Mouse (Mus musculus): Measurements from ENCODE around the gene Sult2b1. TPM values are rescaled to one million over a fixed set of nuclear protein-coding genes. Genes with fewer than 3 reads are reported as not detected.
A peak's percentile ranks its signal among the peaks of the same experiment; 100 is the strongest.

Gene Sult2b1
- total and polyA plus RNA-seq, 3 experiments, result 0.17 to 0.29 TPM; not detected in 1

- in situ Hi-C loops (cut with MboI; ENCODE audit: low pct_ligation_motif_present, low pct_unique_long_range_greater_than_20kb, low sequenced_read_pairs), result loop anchor here (5.0 to 10.0 kb wide), 3 partner anchors 44 to 216 kb away; partner anchors contain the start of genes Bax and Mamstr
- H3K9ac ChIP-seq (ENCODE audit: insufficient read depth, low read depth), result no peak overlapping the region
- H3K4me2 ChIP-seq (ENCODE audit: insufficient read depth, low read depth, poor library complexity, severe bottlenecking), result no peak overlapping the region
- peak overlapping the region; percentile 81 for H3K27ac ChIP-seq (ENCODE audit: insufficient read depth, low read depth)
- dilution Hi-C loops (cut with MboI; ENCODE audit: extremely low pct_ligation_motif_present, extremely low pct_unique_long_range_greater_than_20kb, low sequenced_read_pairs), result no loop called here
- H3K4me1 ChIP-seq (ENCODE audit: control insufficient read depth in 1 of 2, insufficient read depth in 2 of 2), result peaks cover 34 to 68% of the 10 kb centered on the region in 2 experiments
- no peak for TF ChIP-seq USF2 (conservative IDR thresholded peaks at IDR 0.05; ENCODE audit: low read depth, low read length)
- peak; percentile 58 for TF ChIP-seq ELF1 (IDR thresholded peaks at IDR 0.05; ENCODE audit: low read depth, low read length)
- TF ChIP-seq CTCF (conservative IDR thresholded peaks at IDR 0.05 in 1 of 2, IDR thresholded peaks at IDR 0.05 in 1 of 2; ENCODE audit: low read depth in 2 of 2, low read length in 2 of 2), result no peak
- TF ChIP-seq TBP (conservative IDR thresholded peaks at IDR 0.05; ENCODE audit: low read depth, low read length), result 0 out of 2 replicates have a peak, but pooled peaks have one; percentile 15
- peak; percentile 61 for TF ChIP-seq TCF12 (IDR thresholded peaks at IDR 0.05; ENCODE audit: low read depth, low read length)
- peak; percentile 65; the same call in 1 of the 2 replicates for TF ChIP-seq MEF2A (IDR thresholded peaks at IDR 0.05; ENCODE audit: borderline replicate concordance, low read depth, low read length)
- TF ChIP-seq USF1 (IDR thresholded peaks at IDR 0.05; ENCODE audit: low read depth, low read length), result no peak
- no peak for TF ChIP-seq UBTF (IDR thresholded peaks at IDR 0.05; ENCODE audit: low read depth, low read length)
- TF ChIP-seq IRF4 (IDR thresholded peaks at IDR 0.05; ENCODE audit: low read depth, low read length), result peak; percentile 30; the same call in 1 of the 2 replicates
- TF ChIP-seq POLR2A (IDR thresholded peaks at IDR 0.05; ENCODE audit: low read depth, low read length), result no peak
- TF ChIP-seq SIN3A (IDR thresholded peaks at IDR 0.05; ENCODE audit: low read length), result peak; percentile 45; the same call in 1 of the 2 replicates
- 0 out of 2 replicates have a peak, but pooled peaks have one; percentile 29 for TF ChIP-seq ETS1 (conservative IDR thresholded peaks at IDR 0.05; ENCODE audit: low read depth, low read length)
- TF ChIP-seq SMC3 (IDR thresholded peaks at IDR 0.05; ENCODE audit: low read depth, low read length), result no peak
- peak; percentile 62; the same call in 1 of the 2 replicates for TF ChIP-seq MYC (IDR thresholded peaks at IDR 0.05; ENCODE audit: low read depth, low read length)
- peak; percentile 43; the same call in 1 of the 2 replicates for TF ChIP-seq BHLHE40 (IDR thresholded peaks at IDR 0.05; ENCODE audit: low read depth, low read length)
- TF ChIP-seq GABPA (IDR thresholded peaks at IDR 0.05; ENCODE audit: insufficient replicate concordance, low read depth, low read length), result no peak
- TF ChIP-seq MAZ (IDR thresholded peaks at IDR 0.05; ENCODE audit: low read depth, low read length), result no peak; the same call in 1 of the 2 replicates
- TF ChIP-seq JUND (conservative IDR thresholded peaks at IDR 0.05; ENCODE audit: low read depth, low read length), result no peak
- TF ChIP-seq MAX (IDR thresholded peaks at IDR 0.05; ENCODE audit: low read length), result peak; percentile 90
- no peak for TF ChIP-seq RAD21 (IDR thresholded peaks at IDR 0.05; ENCODE audit: low read depth, low read length)
- peak; percentile 51; the same call in 1 of the 2 replicates for TF ChIP-seq EP300 (IDR thresholded peaks at IDR 0.05; ENCODE audit: low read length)
- TF ChIP-seq RCOR1 (conservative IDR thresholded peaks at IDR 0.05; ENCODE audit: low read depth, low read length), result no peak
- no peak for TF ChIP-seq JUN (IDR thresholded peaks at IDR 0.05; ENCODE audit: insufficient read depth, low read depth, low read length)
- TF ChIP-seq ZC3H11A (IDR thresholded peaks at IDR 0.05; ENCODE audit: low read depth, low read length), result no peak
- TF ChIP-seq POLR2AphosphoS2 (IDR thresholded peaks at IDR 0.05; ENCODE audit: low read depth, low read length), result no peak
- TF ChIP-seq MXI1 (IDR thresholded peaks at IDR 0.05; ENCODE audit: low read depth, low read length), result peak; percentile 68; the same call in 1 of the 2 replicates
- 0 out of 2 replicates have a peak, but pooled peaks have one; percentile 15 for TF ChIP-seq HCFC1 (IDR thresholded peaks at IDR 0.05; ENCODE audit: low read depth, low read length)
- TF ChIP-seq CHD1 (IDR thresholded peaks at IDR 0.05; ENCODE audit: low read depth, low read length), result 0 out of 2 replicates have a peak, but pooled peaks have one; percentile 26
- no peak for TF ChIP-seq CHD2 (IDR thresholded peaks at IDR 0.05; ENCODE audit: low read length)
- no peaks in the 10 kb centered on the region for H3K9me3 ChIP-seq (replicated peaks; ENCODE audit: low read length)
- peak overlapping the region in 1 of 3 experiments; percentile 28 for H3K4me3 ChIP-seq (replicated peaks in 1 of 3; ENCODE audit: low read depth in 2 of 3, low read length in 2 of 3, poor library complexity in 1 of 3)
- no peaks in the 10 kb centered on the region for H3K36me3 ChIP-seq (replicated peaks in 1 of 2; ENCODE audit: control insufficient read depth in 1 of 2, insufficient read depth in 1 of 2, low read length in 1 of 2)
- no peaks in the 10 kb centered on the region for H3K27me3 ChIP-seq (replicated peaks)
- H3K79me2 ChIP-seq (replicated peaks; ENCODE audit: control insufficient read depth, extremely low read depth, insufficient read depth, poor library complexity, severe bottlenecking), result no peaks in the 10 kb centered on the region
- DNase-seq (ENCODE audit: extremely low read depth), result peak; percentile 72
Measured at GRCm38 (mm10) chr7:45681046-45681736, 103.3 kb downstream of the Sult2b1 start.

All from CH12.LX (cell line).